Mouse (Mus musculus) cerebellum, adult 9-11 months (tissue): ENCODE measurements at regions not wholly inside any gene's neighbourhood (a gene's known extent, or its start where the extent isn't known, plus 50 kb on each side); places are given as distances from the start of the nearest gene placed in this dataset.

Source experiments
- DNase-seq: peaks from one replicate; pipeline ENCODE4 v3.0.0; 2022

DNA sequence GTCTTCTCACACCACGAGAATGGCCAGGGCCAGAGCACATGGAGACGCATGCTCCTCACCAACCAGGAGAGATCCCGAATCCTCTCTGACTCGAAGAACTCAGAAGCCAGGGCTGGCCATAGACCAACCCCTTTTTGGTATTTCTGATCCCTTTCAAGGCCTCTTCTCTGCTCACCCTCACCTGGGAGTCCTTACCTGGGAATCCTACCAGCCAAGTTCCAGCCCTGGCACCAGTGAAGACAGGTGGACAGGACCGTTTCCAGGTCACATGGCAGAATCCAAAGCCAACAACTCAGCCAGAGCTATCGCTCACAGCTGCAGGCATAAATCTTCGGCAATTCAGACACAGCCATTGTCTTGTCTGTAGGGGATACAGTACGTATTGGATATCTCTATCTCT lies 626.2 kb upstream of the Fam19a5 start:
- DNase-seq = peak; percentile 44

DNA sequence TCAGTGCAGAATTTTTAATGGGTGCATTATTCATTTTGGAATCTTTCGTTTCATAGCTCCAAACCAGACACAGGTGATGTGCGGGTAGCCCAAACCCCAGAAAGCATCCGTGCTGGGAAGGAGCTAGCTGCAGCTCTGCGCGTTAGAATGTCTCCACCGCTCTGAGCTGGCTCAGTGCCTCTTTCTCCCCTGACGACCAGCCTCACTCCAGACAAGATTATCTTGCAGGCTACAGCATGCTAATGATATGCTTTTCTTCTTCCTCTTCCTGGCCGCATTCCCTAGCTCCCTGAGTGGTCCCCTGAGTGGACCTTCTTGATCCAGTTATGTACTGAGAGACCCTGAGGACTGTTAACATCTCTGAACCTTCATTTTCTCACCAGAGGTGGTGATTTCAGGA lies 624.4 kb upstream of the Fam19a5 start:
- DNase-seq = no peak

DNA sequence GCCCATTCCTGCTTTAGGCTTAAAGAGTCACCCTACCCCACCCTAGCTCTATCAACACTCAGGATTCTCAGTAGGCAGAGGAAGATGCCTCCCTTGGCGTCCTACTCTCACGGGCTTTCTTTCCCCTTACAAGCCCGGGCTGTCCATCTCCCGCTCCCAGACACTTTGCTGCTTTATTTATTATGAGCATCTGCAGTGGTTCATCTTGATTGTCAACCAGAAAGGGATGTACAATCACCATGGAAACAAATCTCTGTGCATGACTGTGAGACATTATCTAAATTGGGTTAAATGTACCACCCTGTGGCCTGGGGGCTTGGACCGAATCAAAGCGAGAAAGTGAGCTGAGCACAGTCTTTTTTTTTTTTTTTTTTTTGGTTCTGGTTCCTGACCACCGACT lies 623.9 kb upstream of the Fam19a5 start:
- no peak for DNase-seq

GRCm38 (mm10) chr15:86921401-86921800 lies 622.7 kb upstream of the Fam19a5 start:
- DNase-seq = no peak

DNA sequence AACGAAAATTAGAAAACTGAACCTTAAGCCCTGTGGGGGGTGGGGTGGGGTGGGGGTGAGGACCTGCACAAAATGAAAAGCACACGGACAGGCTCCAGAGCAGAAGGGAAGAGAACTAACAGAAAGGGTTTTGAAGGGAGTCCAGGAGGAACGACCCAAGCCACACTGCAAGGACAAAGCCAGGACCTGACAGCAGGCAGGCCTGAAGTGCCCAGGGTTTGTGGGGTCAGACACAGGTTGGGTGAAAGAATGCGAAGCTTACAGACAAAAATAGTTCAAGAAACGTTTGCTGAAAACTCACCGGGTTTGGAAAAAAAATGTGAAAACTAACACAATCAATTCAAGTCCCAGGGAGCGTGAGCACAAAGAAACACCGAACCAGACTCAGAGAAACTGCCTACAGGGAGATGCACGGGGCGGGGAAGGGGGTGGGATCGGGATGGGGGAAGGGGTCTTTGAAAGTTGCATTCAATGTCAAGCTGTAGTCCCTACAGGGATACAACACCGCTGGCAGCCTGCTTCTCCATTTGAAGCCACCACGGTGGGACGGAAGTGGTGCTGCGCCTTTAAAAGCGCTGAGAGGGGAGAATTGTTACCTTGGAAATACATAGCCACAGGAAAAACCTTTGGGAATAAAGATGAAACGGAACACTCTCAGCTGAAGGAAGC lies 618.9 kb upstream of the Fam19a5 start:
- no peak for DNase-seq

- DNase-seq = no peak
Observed at GRCm38 (mm10) chr15:86932345-86933075, 611.6 kb upstream of the Fam19a5 start.

- DNase-seq = no peak
Observed at GRCm38 (mm10) chr15:86937364-86937763, 606.7 kb upstream of the Fam19a5 start.

- no peak for DNase-seq
Observed at GRCm38 (mm10) chr15:86944529-86944928, 599.6 kb upstream of the Fam19a5 start.

DNA sequence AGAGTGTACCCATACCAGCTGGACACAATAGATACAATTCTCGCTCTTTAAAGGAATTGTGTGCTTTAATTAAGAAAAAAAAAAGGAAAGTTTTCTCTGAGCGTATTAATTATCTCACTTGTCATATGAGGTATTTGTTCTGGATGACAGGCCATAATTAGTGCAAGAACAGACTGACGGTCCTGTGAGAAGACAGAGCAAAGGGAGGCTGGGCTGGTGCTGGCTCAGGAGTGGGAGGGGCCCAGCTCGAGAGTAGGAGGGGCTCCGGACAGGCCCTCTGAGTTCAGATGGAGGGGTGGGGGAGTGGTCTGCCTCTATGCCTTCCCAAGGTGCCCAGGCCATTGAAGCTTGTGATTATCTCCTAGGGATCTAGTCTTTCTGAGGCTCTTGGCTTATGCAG lies 591.5 kb upstream of the Fam19a5 start:
- no peak for DNase-seq

GRCm38 (mm10) chr15:86957872-86958271 lies 586.2 kb upstream of the Fam19a5 start:
- no peak for DNase-seq

- DNase-seq = peak; percentile 9
Observed at GRCm38 (mm10) chr15:86962921-86963320, 581.2 kb upstream of the Fam19a5 start.

GRCm38 (mm10) chr15:86963486-86963885 lies 580.6 kb upstream of the Fam19a5 start:
- DNase-seq = no peak

DNA sequence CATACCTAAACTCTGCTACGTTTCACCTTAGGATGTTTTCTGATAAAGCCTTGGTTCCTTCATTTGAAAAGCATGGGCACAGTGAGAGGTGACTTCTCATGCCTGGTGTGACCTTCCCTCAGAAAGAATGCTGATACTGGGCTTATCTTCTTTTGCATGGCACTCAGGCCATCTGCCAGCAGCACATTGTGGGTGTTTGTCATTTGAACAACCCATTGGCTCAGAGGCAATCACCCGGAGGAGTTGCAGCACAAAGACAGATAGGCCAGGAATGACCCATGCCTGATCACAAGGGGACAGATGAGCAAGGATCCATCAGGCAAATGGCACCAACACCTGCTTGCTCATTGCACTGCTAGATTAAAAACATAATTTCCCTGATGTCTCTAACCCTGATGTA lies 572.7 kb upstream of the Fam19a5 start:
- DNase-seq = no peak

DNA sequence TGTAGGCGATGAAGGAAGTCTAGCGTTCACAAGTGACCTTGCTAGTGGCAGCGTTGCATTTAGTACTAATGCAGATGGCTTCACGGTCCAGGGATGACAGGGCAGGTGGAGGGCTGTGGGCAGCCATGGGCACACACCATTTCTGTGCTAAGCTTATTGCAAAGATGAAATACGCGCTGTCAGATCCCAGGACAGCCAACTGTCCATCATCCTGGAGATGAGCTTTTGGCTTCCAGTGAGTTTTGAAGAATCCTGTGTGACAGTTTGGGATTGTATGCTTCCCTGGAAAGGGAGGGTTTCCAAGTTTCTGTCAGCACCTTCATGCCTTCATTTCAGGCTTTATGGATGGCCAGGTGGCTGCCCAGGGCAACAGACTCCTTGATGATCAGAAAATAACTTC lies 547.9 kb upstream of the Fam19a5 start:
- no peak for DNase-seq

DNA sequence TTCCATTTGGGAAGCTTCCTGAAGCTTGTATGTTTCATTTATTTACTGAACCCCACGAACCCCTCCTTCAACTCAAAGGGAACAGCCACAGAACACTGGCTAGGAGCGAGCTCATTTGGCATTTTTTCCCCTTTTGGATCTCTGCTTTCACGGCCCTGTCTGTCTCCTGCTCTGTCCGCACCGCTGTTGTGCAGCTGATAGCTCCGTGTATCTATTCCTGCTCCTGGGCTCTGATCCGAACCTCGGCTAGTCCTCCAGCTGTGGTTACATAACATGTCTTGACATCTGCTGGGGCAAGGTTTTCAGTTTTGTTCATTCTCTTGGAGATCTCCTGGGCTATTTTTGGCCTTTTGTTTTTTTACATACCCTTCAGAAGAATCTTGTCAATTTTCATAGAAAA lies 525.1 kb upstream of the Fam19a5 start:
- DNase-seq = no peak

DNA sequence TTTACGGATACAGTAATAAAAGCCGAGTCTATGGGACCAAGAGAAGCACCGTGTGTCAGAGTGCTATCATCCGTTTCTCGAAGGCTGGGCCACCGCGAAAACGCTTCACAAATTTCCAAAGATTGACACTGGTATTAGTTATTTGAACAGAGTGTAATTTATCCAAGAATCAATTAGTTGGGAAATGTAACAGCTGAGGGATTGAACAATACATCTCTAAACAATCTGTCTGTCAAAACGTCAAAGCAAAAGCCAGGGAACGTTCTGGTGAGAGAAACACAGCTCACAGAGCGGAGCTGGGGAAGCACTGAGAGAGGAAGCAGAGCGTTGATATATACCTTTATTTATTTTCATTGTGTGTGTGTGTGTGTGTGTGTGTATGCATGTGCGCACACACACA lies 498.1 kb upstream of the Fam19a5 start:
- no peak for DNase-seq

DNA sequence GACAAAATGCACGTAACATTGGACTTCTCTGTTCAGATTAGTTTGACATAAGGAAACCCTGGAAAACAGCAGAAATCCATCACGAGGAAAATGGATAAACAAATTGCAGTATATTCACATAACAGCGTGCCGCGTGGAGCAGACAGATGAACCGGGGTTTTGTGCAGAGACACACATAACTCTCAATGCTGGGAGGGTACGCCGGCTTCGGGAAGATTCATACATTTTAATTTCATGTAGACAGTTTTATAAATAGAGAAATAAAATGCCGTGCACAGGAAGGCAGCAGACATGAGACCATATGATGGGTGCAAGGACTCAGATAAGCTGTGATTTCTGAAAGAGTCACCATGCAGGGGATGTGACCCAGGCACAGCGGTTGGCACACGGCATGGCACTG lies 489.9 kb upstream of the Fam19a5 start:
- no peak for DNase-seq

DNA sequence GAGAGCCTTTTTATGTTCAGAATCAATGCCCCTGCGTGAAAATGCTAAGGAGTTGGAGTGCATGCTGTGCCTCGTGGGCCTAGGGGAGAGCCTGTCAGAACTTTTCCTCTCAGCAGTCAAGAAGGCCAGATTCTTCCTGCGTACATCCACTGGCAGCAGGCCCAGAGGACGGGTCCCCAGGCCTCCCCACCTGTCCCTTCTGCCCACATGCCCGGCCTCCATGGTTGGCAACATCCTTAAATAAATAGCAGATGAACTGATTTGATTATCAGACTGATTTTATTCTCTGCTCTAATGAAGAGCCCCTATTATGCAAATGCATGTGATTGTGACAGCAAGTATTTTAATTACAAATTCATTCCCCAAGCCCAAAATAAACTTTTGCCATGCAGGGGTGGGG lies 479.2 kb upstream of the Fam19a5 start:
- DNase-seq = no peak

GRCm38 (mm10) chr15:87068261-87068660 lies 475.8 kb upstream of the Fam19a5 start:
- no peak for DNase-seq

DNA sequence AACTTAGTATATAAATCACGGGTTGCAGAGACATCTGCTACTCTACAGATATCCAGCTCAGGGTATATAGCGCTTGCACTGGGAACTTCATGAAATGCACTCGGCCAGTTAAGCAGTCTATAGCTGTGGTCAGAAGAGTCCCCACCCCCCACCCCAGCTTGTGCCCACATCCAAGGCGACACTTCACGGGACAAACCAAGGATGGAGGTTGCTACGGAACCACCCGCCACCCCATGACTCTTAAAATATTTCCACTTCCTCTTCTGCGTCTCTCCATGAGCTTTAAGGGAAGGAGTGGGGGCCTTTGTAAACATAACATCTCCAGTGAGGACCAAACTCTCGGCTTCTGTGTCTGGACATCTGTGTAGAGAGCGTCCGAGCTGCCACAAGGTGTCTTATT lies 469.5 kb upstream of the Fam19a5 start:
- DNase-seq = no peak

DNA sequence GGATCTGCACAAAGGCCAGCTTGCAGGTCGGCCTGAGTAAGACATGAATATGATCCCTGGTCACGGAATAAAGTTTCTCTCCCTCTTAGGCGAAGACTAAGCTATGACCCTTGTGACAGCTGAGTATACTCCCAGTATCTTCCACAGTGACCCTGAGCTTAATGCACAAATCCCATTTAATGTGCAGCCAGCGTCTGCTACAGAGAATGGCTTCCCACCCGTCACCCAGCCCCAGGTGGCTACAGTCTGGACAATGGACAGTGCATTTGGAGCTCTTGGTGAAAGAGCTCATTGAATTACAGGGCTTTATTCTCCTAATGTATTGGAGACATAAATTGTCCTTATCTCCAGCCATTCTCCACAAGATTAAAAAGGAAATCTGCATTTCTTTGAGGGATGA lies 454.3 kb upstream of the Fam19a5 start:
- DNase-seq = no peak

DNA sequence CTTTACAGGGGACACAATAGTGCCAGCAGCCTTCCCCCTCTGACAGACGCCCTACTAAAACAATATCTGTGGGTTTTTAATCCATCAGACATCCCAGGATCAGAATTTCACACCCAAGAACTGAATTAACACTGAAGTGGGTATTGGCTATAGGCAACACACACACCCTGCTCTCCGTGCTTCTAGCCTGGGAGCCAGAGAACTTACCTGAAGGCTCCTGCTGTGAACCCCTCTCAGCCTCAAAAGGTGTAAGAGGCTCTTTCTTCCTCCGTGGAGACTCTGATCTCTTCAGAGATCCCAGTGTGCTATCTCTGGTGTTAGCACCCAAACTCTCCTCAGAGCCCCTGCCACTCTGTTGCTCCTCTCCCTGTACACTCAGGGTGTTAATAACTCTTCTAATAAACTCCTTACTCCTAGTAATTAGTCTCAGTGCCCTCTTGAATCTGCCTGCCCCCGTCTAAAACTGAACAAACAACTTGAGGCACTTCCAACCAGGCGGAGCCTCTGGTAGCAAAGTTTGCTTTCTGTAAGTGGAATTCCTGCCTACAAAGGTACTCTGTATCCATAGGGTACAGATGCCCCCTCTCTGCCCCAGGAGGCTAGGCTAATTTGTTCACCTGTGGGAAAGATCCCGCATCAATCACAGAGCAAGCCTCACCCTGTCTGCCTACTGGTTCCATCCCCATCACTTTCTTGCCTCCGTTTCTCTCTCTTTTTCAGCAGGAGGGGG lies 452.9 kb upstream of the Fam19a5 start:
- no peak for DNase-seq

DNA sequence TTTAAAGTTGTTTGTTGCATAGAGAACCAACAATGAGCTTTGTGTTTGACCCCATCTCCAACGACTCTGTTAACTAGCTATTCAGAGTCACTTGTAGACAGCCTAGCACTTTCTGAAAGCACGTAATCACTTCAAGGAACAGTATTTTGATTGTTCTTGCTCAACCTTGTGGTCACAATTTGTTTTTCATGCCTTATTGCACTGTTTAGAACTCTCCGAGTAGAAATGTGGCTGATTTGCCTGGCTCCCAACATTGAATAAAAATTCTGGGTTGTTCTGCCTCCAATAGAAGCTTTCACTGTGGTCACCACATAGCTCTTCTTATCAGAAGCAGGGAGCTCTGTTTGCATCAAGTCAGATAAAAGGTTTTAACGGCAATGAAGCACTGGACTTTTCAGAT lies 446.9 kb upstream of the Fam19a5 start:
- DNase-seq = no peak

GRCm38 (mm10) chr15:87101146-87101545 lies 443.0 kb upstream of the Fam19a5 start:
- no peak for DNase-seq
